Mouse (Mus musculus): ENCODE results near the gene Lrrc32. TPM values are rescaled to one million over a fixed set of nuclear protein-coding genes. Genes with fewer than 3 reads are reported as not detected.

The Lrrc32 gene
- total RNA-seq (2015; ENCODE audit: low replicate concordance): not detected in 2 replicates
- total RNA-seq (2017; ENCODE audit: low replicate concordance): not detected in 2 replicates

GRCm38 (mm10) chr7:98489131-98489530 is at the start of gene Lrrc32:
Gene Lrrc32, plus strand, starts transcription at chr7:98489283.
- no peak for ATAC-seq (replicated peaks; ENCODE audit: low FRiP score, poor library complexity, severe bottlenecking)

- ATAC-seq (replicated peaks; ENCODE audit: low FRiP score, poor library complexity, severe bottlenecking): no peak
Observed at GRCm38 (mm10) chr7:98439956-98440466, 49.1 kb upstream of the Lrrc32 start, which contains the start of gene Gucy2d. Gene Gucy2d, plus strand, starts transcription at chr7:98440416.

GRCm38 (mm10) chr7:98446873-98447272 is 42.2 kb upstream of the Lrrc32 start:
- ATAC-seq (replicated peaks; ENCODE audit: low FRiP score, poor library complexity, severe bottlenecking): no peak

- ATAC-seq (replicated peaks; ENCODE audit: low FRiP score, poor library complexity, severe bottlenecking): no peak
Observed at GRCm38 (mm10) chr7:98447585-98448308, 41.3 kb upstream of the Lrrc32 start.

- no peak for ATAC-seq (replicated peaks; ENCODE audit: low FRiP score, poor library complexity, severe bottlenecking)
Observed at GRCm38 (mm10) chr7:98448309-98448630, 40.8 kb upstream of the Lrrc32 start.

GRCm38 (mm10) chr7:98449696-98450095 is 39.4 kb upstream of the Lrrc32 start:
- no peak for ATAC-seq (replicated peaks; ENCODE audit: low FRiP score, poor library complexity, severe bottlenecking)

GRCm38 (mm10) chr7:98454397-98455120 is 34.5 kb upstream of the Lrrc32 start:
- no peak for ATAC-seq (replicated peaks; ENCODE audit: low FRiP score, poor library complexity, severe bottlenecking)

- no peak for ATAC-seq (replicated peaks; ENCODE audit: low FRiP score, poor library complexity, severe bottlenecking)
Observed at GRCm38 (mm10) chr7:98460319-98460718, 28.8 kb upstream of the Lrrc32 start.

- no peak for ATAC-seq (replicated peaks; ENCODE audit: low FRiP score, poor library complexity, severe bottlenecking)
Observed at GRCm38 (mm10) chr7:98469089-98469488, 20.0 kb upstream of the Lrrc32 start.

GRCm38 (mm10) chr7:98472529-98472928 is 16.6 kb upstream of the Lrrc32 start:
- no peak for ATAC-seq (replicated peaks; ENCODE audit: low FRiP score, poor library complexity, severe bottlenecking)

GRCm38 (mm10) chr7:98474558-98474957 is 14.5 kb upstream of the Lrrc32 start:
- ATAC-seq (replicated peaks; ENCODE audit: low FRiP score, poor library complexity, severe bottlenecking): no peak

- ATAC-seq (replicated peaks; ENCODE audit: low FRiP score, poor library complexity, severe bottlenecking): no peak
Observed at GRCm38 (mm10) chr7:98477153-98477552, 11.9 kb upstream of the Lrrc32 start.

- ATAC-seq (replicated peaks; ENCODE audit: low FRiP score, poor library complexity, severe bottlenecking): no peak
Observed at GRCm38 (mm10) chr7:98480481-98480880, 8.6 kb upstream of the Lrrc32 start.

GRCm38 (mm10) chr7:98481066-98481734 is 7.9 kb upstream of the Lrrc32 start:
- ATAC-seq (replicated peaks; ENCODE audit: low FRiP score, poor library complexity, severe bottlenecking): no peak

- no peak for ATAC-seq (replicated peaks; ENCODE audit: low FRiP score, poor library complexity, severe bottlenecking)
Observed at GRCm38 (mm10) chr7:98481861-98482260, 7.2 kb upstream of the Lrrc32 start.

GRCm38 (mm10) chr7:98482551-98483267 is 6.4 kb upstream of the Lrrc32 start:
- no peak for ATAC-seq (replicated peaks; ENCODE audit: low FRiP score, poor library complexity, severe bottlenecking)

GRCm38 (mm10) chr7:98483268-98483607 is 5.8 kb upstream of the Lrrc32 start:
- ATAC-seq (replicated peaks; ENCODE audit: low FRiP score, poor library complexity, severe bottlenecking): no peak

- ATAC-seq (replicated peaks; ENCODE audit: low FRiP score, poor library complexity, severe bottlenecking): no peak
Observed at GRCm38 (mm10) chr7:98484878-98485277, 4.2 kb upstream of the Lrrc32 start.

- ATAC-seq (replicated peaks; ENCODE audit: low FRiP score, poor library complexity, severe bottlenecking): no peak
Observed at GRCm38 (mm10) chr7:98485508-98485907, 3.6 kb upstream of the Lrrc32 start.

- no peak for ATAC-seq (replicated peaks; ENCODE audit: low FRiP score, poor library complexity, severe bottlenecking)
Observed at GRCm38 (mm10) chr7:98486471-98486917, 2.6 kb upstream of the Lrrc32 start.
